Mouse (Mus musculus) lung, adult 2 months (tissue): ENCODE measurements at regions not wholly inside any gene's neighbourhood (a gene's known extent, or its start where the extent isn't known, plus 50 kb on each side); places are given as distances from the start of the nearest gene placed in this dataset.

Experiments
- CTCF ChIP-seq: fragments of 200-500 bp; IDR thresholded peaks from 2 replicates; pipeline ENCODE4 v1.5.1; 2011; ENCODE audit warnings: mild to moderate bottlenecking, low read length, control low read depth; ENCODE audit not compliant: insufficient read depth
- POLR2A ChIP-seq: fragments of 200-500 bp; IDR thresholded peaks from 2 replicates; pipeline ENCODE4 v1.6.1; 2011; ENCODE audit warnings: low read depth, mild to moderate bottlenecking, control low read depth, low read length, borderline replicate concordance; ENCODE audit errors: extremely low read depth

DNA sequence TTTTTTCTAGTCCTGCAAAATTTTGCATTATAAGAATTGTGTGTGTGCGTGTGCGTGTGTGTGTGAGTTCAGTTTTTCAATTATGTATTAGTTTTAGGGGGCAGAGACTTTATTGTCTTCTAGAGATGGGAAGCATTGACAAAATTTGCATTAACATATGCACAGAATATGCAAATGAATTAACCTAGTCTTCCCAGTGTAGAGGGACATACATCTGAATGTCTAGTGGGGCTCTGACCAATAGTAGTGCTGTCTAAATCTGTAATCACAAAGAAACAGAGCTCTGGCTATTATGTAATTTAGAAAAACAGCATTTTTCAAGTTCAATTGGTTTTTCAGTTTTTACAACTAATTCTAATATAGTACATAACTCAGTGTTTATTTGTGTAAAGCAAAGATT, 344.8 kb downstream of the Tm4sf1 start:
- TF ChIP-seq CTCF (no peak), POLR2A (no peak)
